Mouse (Mus musculus) lung, adult 18-20 months (tissue): ENCODE results near the gene Cd2.

Source experiments
- DNase-seq, 2 experiments: peaks; one replicate each; pipeline ENCODE4 v3.0.0; 2022; ENCODE audit warnings: mixed read lengths in 2 of 2

The Cd2 gene

DNA sequence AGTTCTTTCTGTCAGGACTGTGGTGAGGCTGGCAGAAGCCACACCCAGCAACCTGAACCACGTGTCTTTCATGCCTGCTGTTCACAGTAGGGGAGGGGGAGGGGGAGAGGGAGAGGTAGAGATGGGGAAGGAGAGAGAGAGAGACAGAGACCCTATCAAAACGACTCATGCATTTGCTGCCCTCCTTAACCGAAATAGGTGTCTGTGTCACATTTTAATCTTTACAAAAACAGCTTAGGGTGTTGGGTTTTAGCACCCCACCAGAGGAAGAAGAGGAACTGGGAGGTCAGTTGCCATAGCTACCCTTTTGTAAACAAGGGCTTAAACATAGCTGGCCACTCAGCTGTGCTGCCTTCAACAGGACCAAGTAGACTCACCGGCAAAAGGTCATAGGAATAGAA, at the start of gene Cd2:
TSS of gene Cd2 (minus strand) at position 29 of the 401 bp plus-strand sequence.
- no peak for DNase-seq

DNA sequence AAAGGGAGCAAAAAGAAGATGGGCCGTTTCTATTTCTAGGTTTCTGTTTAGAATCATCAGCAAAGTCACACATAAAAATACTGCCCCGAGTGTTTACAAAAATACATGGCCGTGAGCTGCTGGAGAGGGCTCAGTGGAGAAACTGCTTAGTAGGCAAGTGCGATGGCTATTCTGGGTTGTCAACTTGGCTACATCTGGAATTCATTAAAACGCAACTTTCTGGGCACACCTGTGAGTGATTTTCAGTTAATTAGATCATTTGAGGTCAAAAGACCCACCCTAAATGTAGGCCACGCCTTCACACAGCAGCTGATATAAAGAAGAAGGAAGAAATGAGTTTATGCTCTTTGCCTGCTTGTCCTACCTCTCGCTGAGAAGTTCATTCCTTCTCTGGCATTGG, 40.9 kb upstream of the Cd2 start:
- DNase-seq: no peak

DNA sequence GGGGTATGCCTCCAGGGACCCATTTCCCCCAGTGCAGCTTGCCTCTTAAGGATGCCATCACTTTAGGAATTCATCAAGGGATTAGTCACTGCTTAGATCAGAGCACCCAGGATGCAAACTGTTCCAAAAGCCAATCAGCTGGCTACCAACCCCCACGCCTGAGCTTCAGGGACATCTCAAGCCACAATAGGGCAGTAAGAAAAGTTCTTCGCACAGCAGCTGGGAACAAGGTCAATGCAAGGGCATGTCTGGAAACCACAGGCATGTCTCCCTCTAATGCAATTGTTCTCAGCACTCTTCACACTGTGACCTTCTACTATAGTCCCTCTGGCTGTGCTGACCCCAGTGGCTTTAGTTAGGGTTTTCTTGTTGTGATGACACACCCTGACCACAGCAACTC, 39.5 kb upstream of the Cd2 start:
- DNase-seq: no peak

DNA sequence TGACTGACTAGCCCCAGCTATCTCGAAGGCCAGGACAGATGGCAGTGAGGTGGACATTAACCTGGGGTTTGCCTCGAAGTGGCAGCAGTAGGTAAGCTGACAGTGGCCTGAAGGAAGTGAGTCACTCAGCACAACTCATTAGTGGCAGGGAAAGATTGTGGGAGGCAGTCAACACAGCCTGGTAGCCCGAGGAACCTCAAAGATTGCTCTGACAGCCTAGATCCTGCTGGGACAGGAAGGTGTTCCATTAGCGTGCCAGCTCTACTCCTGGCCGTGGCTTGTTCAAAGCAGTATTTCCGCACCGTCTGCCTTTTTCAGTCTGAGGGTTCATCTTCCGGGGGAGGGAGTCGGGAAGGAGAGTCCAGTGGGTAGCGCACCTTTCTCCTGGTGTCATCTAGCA, 34.7 kb upstream of the Cd2 start:
- no peak for DNase-seq

DNA sequence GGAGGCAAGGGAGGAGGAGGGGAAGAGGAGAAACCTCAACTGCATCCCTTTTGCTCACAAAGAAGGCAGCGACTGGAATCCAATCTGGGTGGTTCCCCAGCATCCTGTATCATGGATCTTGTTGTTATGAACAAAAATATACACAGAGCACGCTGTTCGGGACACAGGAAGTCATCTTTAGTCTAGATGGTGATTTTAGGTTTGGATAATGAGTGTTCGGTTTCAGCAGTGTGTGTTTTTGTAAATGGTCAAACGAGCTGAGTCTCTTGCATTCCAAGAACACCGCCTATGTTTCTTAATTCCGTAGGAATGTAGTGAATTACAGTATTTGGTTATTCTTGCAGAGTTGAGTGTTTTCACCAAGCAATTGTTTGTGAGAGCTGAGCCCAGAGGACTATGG, 33.1 kb upstream of the Cd2 start:
- DNase-seq: no peak

DNA sequence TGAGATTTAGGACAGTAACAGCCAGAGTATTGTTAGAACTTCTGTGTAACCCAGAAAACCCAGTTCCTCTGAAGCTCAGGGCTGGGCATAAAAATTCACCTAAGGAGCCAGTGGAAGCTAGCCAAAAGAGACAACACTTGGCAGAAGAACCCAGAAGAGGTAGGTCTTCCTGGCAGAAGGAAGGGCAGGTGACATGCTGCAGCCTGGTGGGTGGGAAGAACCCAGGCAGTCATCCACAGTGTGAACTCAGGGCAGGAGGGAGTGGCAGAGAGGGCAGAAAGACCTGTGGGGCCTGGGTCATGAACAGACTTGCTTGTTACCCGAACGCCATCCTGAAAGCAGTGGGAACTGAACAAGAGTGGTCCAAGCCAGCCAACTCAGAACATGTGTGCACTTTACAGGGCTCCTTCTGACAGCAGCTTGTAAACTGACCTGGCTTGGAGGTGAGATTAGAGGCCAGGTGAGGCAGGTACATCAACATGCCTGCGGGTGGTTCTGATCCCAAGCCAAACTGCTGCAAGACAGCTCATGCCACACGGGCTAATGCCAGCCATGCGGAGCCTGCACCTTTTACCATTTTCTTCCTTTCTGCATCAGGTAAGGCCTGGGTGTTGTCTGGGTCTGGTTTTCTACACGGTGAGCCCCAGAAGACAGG, 30.9 kb upstream of the Cd2 start:
- DNase-seq: no peak

DNA sequence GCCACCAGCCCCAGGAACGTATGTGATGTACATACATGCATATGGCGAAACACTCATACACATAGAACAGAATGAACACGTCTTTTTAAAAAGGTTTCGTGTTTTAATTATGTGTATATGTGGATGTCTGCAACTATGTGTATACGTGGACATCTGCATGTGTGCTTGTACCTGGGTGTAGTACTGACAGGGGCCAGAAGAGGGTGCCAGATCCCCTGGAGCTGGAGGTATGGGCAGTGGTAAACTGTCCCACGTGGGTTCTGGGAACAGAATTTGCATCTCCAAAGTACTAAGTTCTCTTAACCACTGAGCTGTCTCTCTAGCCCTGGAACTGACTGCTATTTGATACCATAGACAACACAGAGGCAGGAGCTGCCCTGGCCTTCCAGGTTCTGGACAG, 30.4 kb upstream of the Cd2 start:
- DNase-seq: no peak

DNA sequence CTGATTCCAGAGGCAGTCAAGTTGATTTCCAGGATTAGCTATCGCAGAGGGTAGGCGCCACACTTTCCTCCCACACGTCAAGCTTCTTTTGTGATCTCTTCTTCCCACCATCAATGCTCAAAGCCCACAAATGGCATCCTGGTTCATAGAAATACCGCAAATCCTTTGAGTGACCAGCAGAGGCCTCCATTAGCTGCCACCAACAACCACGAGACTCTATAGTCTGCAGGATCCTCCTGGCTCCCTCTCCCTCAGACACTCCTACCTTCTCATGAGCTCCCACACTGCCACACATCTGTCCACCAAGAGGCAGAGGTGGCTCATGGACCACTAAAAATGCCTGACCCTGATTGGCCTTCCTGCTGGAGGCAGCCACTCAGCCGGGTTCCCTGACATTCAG, 27.2 kb upstream of the Cd2 start:
- no peak for DNase-seq

DNA sequence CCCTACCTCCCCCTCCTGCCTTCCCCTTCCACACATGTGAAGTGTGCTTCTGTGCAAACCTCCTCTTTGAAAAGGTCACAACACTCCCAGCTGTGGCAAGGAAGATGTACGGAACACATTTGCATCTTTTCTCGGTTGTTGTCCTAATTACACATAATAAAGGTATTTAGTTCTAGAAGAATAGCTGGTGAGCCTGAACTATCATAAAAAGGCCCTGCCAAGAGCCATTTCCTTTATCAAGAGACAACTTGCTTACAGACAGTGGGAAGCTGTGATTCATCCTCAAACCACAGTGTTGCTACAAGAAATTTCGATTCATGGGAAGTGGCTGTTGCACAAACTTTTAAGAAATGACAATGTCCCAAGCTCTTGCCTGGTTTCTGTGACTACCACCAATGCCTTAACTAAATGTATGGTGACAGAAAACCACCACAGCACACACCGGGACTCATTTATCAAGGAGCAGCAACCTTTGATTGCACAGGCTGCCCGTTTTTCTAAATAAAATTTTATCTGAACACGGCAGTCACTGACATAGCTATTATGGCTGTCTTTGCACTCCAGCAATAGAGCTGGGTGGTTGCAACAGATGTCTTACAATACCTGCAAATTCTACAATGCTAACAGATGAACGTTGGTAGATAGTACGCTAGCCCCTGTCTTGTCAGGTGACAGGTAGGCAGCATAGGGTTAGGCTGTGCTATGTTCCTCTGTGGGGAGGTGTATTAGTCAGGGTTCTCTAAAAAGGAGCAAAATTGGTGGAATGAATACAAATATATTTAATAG, 25.7 kb upstream of the Cd2 start:
- DNase-seq: no peak

DNA sequence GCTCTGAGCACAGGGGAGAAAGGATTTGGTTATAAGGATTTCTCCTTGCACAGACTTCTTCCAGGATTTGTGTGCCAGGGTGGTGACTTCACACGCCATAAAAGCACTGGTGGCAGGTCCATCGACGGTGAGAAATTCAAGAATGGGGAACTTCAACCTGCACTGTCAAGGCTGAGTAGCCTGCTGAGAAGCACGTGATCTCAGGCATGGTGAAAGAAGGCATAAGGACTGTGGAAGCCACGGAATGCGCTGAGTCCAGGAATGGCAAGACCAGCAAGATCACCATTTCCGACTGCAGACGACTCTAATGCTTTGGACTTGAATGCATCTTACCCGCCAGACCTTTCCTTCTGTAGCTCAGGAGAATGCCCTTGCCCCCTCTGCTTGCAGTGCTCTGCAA, 23.2 kb upstream of the Cd2 start:
- no peak for DNase-seq

DNA sequence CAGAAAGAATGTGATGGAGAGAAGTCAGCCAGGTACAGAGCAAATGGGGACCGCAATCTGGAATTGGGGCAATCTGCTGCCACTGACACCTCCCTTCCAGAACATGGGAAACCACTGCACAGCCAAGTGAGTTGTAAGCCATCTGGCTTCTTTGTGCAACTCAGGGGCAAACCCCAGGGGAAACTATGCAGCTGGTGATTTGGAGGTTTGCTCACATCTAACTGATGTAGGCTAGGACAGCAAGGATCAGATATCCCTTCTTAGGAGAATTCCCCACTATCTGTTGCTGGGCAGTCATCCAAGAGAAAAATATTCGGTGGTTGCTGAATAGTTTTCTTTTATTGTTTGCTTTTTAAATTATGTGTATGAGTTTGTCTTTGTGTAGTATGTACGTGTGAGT, 21.9 kb upstream of the Cd2 start:
- DNase-seq: no peak

DNA sequence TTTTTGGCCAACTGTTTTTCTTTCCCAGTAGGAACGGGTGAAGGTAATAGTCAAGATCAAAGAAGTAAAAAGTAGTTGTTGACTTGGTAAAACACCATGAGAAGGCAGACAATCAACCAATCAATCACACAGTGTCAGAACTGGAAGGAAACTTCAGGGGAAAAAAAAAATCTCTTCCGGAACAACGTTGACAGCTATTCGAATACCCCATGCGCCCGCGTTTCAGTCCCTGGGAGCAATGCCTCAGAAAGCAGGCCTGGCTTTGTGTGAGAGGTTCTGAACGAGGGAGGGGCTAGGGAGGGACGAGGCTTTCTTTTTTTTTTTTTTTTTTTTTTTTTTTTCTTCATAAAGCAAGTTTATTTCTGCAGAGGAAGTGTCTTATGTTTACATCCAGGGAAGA, 18.4 kb upstream of the Cd2 start:
- no peak for DNase-seq

DNA sequence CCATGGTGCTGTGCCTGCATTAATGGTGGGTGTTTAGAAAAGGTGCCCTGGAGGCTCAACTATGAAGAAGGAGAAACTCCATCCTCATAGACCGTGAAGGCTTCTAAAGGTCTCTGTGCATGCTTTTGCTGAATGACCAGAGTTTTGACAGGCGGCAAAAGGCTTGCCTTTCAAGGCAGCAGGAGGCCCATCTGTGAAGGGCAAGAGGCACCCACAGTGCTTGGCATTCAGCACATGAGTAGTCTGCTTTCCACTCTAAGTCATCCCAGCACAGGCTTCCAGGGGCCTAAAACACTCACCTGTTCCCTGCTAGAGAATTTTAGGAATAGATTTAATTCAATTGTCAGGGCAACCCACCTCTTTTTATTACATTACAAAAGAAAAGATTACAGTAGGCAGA, 17.3 kb upstream of the Cd2 start:
- no peak for DNase-seq

DNA sequence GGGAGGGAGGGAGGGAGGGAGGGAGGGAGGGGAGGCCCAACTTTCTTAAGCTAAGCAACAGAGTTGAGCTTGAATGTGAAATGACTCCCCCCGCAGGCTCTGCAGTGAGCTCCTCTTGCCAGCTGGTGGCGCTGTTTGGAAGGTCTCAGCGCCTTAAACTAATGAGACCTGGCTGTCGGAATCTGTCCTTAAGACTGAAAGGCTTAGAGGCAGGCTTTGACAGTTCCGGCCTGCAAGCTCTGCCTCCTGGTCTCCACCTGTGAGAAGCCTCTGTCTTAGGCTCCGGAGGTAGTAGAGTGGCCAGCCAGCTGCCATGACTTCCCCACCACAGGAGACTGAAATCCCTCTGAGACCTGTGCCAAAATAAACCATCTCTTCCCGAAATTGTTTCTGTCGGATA, 16.4 kb upstream of the Cd2 start:
- DNase-seq: peak in 1 of 2 experiments; percentile 62

DNA sequence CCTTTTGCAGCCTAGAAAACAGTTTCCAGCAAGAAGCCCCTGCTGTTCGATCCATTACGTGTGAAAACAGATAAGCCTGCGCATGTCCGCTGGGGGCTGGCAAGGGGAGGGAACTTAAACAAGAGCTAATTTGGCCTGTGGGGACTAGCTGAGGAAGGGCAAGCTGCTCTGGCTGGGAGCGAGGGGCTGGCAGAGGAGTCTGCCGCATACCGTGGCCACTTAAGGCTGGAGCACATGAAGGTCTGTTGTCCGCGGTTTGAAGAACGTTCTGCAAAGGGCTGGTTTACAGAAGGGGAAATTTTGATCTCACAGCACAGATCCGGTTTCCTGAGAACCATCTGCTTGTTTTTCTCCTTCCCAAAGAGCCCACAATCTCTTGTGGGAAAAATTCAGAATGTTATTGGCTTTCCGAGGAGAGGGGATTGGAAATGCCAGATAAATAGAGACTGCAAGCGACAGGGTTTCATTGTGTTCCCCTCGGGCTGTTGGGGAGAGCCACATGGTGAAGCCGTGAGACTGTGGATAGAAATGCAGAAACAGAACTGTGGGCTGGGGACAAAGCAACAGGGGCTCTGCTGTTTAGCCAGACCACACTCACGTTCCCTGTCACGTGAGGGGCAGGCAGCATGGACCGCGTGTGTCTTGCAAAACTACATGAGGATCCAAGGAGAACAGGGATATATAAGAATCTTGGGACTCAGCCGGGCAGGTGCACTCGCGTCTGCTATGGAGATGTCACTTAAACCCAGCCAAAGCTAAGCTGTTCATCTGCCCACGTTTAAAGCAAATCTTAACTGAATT, 12.7 kb upstream of the Cd2 start:
- DNase-seq: no peak

DNA sequence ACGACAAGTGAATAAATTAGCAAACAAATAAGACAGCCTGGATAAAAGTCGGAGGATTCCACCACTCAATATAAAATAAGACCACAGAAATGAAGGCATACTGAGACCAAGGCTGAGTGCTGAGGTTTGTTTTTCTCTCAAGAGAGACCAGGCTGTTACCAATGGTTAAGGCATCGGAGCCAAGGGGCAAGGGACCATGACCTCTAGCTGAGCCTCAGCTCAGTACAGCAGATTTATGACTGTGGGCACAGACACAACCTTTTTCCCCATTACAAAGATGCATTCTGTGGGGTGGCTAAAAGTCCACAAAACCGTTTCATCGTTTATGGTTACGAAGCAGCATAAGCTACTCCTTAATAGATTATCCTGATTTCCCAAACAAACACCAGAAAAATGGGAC, 11.9 kb upstream of the Cd2 start:
- no peak for DNase-seq

DNA sequence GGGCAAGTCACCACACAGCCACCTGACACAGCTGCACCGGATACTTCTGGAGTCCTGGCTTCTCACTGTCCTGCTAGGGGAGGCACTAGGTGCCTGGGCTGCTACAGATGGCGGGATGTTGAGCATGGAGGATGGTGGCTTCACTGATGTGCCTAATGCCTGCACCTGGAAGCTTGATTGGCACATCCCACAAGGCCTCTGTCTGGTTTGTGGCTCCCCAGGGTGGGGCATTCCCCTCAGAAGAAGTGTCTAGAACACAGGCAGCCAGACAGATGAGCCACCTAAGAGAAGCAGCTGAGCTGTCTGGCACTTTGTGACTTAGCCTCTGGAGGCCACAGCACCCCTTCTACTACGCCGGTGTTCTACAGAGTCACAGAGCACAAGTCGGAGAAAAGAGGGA, 9.5 kb upstream of the Cd2 start:
- no peak for DNase-seq

DNA sequence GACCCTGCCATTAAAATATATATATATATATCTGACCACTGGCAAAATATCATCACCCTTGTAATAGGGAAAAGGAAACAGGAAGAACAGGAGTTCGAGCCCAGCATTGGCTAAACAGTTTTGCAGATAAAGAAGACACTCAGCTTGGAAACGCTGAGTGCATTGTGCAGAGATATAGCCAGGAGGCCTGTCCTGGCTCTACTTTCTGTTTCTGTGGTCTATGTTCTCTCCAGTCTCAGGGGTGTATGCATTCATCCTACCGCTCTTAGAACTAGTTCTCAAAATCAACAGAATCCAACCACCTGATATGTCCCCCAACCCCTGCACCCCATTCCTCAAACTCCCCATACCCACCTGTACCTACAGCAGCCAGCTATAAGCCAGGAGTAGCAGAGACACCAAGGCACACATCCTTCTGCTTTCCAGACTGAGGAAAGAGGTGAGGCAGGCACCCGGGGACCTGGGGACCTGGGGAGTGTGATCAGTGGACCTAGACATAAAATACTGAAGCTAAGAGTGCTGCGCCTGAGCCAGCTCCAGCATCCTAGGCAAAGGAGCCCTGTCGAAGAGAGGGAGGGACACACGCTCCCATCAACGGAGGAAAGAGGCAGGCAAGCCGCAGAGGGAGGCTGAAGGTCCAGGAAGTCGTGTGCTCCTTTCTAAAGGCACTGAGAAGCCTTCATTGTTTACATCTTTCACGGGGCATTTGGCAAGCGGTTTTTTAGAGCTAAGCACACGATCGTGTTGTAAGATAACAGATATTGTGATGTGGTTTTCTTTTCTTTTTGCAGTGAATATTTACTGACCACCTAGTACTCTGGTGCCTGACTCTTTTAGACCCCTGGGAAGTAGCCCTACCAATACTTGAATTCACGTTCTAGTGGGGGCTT, 8.4 kb upstream of the Cd2 start:
- no peak for DNase-seq

DNA sequence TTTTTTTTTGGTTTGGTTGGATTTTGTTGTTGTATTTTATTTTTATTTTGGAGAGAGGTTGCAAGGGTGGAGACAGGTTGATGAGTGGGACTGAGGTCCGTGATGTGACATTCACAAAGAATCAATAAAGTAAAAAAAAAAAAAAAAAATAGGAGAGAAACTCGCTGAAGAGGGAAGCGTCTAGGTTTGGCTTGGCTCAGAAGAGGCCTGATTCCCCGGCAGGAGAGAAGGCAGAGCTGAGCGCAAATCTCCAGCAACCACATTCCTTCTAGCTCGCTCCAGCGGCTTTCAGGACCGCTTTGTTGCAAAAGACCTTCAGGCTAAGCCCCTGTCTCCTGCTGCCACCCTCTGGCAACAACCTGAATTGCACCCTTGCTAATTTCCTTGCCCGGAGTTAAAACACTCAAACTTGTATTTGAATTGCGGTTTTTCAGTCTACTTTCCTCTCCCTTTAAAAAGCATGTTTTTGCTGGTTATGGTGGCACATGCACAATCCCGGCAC, 7.7 kb upstream of the Cd2 start:
- peak; percentile 88 to 90 for DNase-seq

DNA sequence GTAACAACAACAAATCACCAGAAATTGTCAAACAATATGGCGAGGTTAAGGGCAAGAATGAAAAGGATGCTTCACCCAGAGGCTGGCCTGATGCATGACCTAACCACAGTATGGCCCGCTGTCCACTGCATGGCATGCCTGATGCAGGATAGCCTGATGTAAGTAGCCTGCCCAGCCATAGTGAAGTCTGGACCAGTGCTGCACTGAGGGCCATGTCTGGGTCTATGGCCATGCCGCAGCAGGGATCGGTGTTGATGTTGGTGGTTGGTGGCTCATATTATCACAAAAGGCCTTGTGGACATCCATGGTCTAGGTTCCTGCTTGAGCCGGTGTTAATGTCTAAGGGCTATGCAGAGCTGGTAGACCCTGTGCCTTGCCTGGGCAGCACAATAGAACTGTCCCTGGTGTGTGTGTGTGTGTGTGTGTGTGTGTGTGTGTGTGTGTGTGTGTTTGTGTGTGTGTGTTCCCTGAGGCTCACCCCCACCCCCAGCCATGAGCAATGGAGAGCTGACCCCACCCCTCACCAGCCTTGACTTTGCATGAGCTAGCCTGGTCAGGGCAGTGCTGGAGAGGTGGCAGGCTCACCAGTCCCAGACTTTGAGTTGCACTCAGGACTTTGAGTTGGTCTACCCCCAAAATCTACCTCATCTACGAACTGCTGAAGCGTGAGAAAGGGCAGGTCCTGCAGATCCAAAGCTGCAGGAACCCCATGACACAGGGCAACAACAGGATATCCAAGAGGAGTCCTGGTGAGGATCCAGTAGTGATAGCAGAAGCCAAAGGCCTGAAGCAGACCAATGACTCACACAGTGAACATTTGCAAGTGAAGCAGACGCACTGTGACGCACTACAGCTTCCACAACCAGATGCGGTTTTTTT, 7.0 kb upstream of the Cd2 start:
- no peak for DNase-seq

DNA sequence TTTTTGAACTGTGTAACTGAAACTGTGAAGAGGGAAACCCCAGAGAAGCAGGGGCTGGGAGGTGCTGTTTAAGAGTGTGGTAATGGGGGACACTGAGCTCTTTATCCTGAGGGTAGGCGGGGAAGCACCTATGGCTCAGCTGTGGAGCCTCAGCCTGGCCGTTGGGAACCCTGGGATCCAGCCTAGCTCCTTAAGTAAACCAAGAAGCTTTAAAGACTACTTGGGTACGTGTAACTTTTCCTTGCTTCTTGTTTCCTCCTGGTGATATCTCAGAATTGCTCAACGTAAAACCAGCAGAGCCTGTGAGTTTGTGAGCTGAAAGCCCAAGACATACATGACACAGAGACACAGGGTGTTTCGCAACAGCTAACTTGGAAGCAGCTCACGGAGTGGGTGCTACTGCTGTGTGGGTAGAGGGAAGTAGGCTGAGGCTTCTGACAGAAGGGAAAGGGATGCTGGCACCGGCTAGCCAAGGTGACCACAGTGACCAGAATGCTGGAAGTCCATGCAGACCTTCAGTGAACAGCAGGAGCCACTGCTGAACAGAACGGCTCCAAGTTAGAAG, 5.9 kb upstream of the Cd2 start:
- DNase-seq: peak; percentile 65 to 66
